Mouse (Mus musculus): ENCODE measurements at regions not wholly inside any gene's neighbourhood (a gene's known extent, or its start where the extent isn't known, plus 50 kb on each side); places are given as distances from the start of the nearest gene placed in this dataset.

GRCm38 (mm10) chr9:94023761-94024160 is 514.1 kb downstream of the 1190002N15Rik start:
- 60% methylated on average over 3 of the region's 3 CpGs for WGBS (ENCODE audit: insufficient replicate concordance)
- Histone ChIP-seq H3K27ac (ENCODE audit: low read depth, low read length) (no peak overlapping the region), H3K4me3 (ENCODE audit: low read depth, low read length) (no peak overlapping the region), H3K4me2 (no peak overlapping the region), H3K9ac (ENCODE audit: low read depth, low read length) (no peak overlapping the region), H3K9me3 (replicated peaks; ENCODE audit: control insufficient read depth, low read length) (no peaks in the 10 kb centered on the region), H3K36me3 (ENCODE audit: control insufficient read depth, insufficient read depth, low read length) (no peaks in the 10 kb centered on the region), H3K27me3 (ENCODE audit: control insufficient read depth, insufficient read depth, low read length) (no peaks in the 10 kb centered on the region), H3K4me1 (ENCODE audit: control insufficient read depth, insufficient read depth, low read length) (no peaks in the 10 kb centered on the region)
- no peak for ATAC-seq (replicated peaks; ENCODE audit: insufficient number of reproducible peaks, low FRiP score, low TSS enrichment)

GRCm38 (mm10) chr9:94021293-94021903 is 516.5 kb downstream of the 1190002N15Rik start:
- Histone ChIP-seq H3K4me3 (ENCODE audit: low read depth, low read length) (no peak overlapping the region), H3K27ac (ENCODE audit: low read depth, low read length) (no peak overlapping the region), H3K9me3 (replicated peaks; ENCODE audit: control insufficient read depth, low read length) (no peaks in the 10 kb centered on the region), H3K4me1 (ENCODE audit: control insufficient read depth, insufficient read depth, low read length) (no peaks in the 10 kb centered on the region), H3K4me2 (no peak overlapping the region), H3K27me3 (ENCODE audit: control insufficient read depth, insufficient read depth, low read length) (no peaks in the 10 kb centered on the region), H3K9ac (ENCODE audit: low read depth, low read length) (no peak overlapping the region), H3K36me3 (ENCODE audit: control insufficient read depth, insufficient read depth, low read length) (no peaks in the 10 kb centered on the region)
- 69% methylated on average over 1 of the region's 1 CpGs for WGBS (ENCODE audit: insufficient replicate concordance)
- no peak for ATAC-seq (replicated peaks; ENCODE audit: insufficient number of reproducible peaks, low FRiP score, low TSS enrichment)

DNA sequence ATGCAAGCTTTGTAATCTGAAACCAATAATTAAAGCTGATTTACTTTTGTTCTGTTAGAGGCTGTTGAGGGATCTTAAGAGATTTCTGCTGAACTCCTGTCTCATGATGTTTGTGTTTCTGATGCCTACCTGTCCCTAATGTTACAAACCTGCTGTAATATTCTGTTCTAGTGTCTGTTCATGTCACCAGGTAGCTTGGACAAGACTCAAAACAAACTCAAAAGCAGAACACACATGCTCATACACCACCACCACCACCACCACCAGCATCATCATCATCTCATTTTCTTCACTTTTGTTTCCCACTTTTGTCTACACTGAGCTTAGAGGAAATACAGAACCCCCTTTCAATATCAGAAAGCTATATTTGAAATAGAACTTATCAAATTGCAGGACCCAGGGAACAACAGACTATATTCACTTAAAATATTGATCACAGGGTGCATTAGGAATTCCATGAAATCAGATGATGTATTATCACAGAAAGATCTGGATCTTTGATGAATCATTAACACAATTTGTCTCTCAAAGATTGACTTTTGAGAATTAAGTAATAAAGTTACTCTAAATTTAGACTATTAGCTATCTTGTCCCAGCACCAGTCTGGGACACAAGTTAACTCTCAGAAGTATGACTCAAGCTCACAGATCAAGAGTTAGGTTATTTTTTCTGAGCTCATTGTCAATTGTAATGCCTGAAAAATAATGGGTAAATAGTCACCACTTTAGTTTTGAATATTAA is 521.0 kb downstream of the 1190002N15Rik start:
- Histone ChIP-seq H3K9me3 (replicated peaks; ENCODE audit: control insufficient read depth, low read length) (no peaks in the 10 kb centered on the region), H3K4me2 (no peak overlapping the region), H3K36me3 (ENCODE audit: control insufficient read depth, insufficient read depth, low read length) (no peaks in the 10 kb centered on the region), H3K27me3 (ENCODE audit: control insufficient read depth, insufficient read depth, low read length) (no peaks in the 10 kb centered on the region), H3K27ac (ENCODE audit: low read depth, low read length) (no peak overlapping the region), H3K4me1 (ENCODE audit: control insufficient read depth, insufficient read depth, low read length) (no peaks in the 10 kb centered on the region), H3K9ac (ENCODE audit: low read depth, low read length) (no peak overlapping the region), H3K4me3 (ENCODE audit: low read depth, low read length) (no peak overlapping the region)
- ATAC-seq (replicated peaks; ENCODE audit: insufficient number of reproducible peaks, low FRiP score, low TSS enrichment), result no peak

GRCm38 (mm10) chr9:93992216-93992615 is 545.7 kb downstream of the 1190002N15Rik start:
- 75% methylated on average over 3 of the region's 3 CpGs for WGBS (ENCODE audit: insufficient replicate concordance)
- Histone ChIP-seq H3K27me3 (ENCODE audit: control insufficient read depth, insufficient read depth, low read length) (no peaks in the 10 kb centered on the region), H3K4me1 (ENCODE audit: control insufficient read depth, insufficient read depth, low read length) (no peaks in the 10 kb centered on the region), H3K27ac (ENCODE audit: low read depth, low read length) (no peak overlapping the region), H3K9me3 (replicated peaks; ENCODE audit: control insufficient read depth, low read length) (no peaks in the 10 kb centered on the region), H3K4me3 (ENCODE audit: low read depth, low read length) (no peak overlapping the region), H3K9ac (ENCODE audit: low read depth, low read length) (no peak overlapping the region), H3K36me3 (ENCODE audit: control insufficient read depth, insufficient read depth, low read length) (no peaks in the 10 kb centered on the region), H3K4me2 (no peak overlapping the region)
- no peak for ATAC-seq (replicated peaks; ENCODE audit: insufficient number of reproducible peaks, low FRiP score, low TSS enrichment)

DNA sequence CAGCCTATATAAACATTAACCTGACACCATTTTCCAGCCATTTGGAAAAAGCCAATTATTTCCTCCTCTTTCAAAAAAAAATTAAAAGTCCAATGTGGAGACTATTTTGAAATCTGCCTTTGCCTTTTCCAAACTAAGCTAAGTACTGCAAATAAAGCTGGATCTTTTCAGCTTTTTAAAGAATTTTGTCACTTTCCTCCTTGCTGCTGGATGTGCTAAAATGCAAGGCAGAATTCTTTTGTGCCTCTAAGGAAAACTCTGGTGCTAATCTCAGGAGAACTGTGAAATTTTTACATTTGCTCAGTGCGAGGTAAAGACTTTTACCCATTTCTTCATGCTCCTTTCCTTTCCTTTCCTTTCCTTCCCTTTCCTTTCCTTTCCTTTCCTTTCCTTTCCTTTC is 546.7 kb downstream of the 1190002N15Rik start:
- no peaks in the 10 kb centered on the region for H3K4me1 ChIP-seq (ENCODE audit: control insufficient read depth, insufficient read depth, low read length)
- H3K36me3 ChIP-seq (ENCODE audit: control insufficient read depth, insufficient read depth, low read length), result no peaks in the 10 kb centered on the region
- H3K27ac ChIP-seq (ENCODE audit: low read depth, low read length), result no peak overlapping the region
- H3K4me2 ChIP-seq, result no peak overlapping the region
- H3K9me3 ChIP-seq (replicated peaks; ENCODE audit: control insufficient read depth, low read length), result no peaks in the 10 kb centered on the region
- 47% methylated on average over 1 of the region's 1 CpGs for WGBS (ENCODE audit: insufficient replicate concordance)
- no peak overlapping the region for H3K4me3 ChIP-seq (ENCODE audit: low read depth, low read length)
- H3K9ac ChIP-seq (ENCODE audit: low read depth, low read length), result no peak overlapping the region
- no peak for ATAC-seq (replicated peaks; ENCODE audit: insufficient number of reproducible peaks, low FRiP score, low TSS enrichment)
- H3K27me3 ChIP-seq (ENCODE audit: control insufficient read depth, insufficient read depth, low read length), result no peaks in the 10 kb centered on the region

GRCm38 (mm10) chr9:93981136-93981535 is 556.7 kb downstream of the 1190002N15Rik start:
- no peak overlapping the region for H3K4me3 ChIP-seq (ENCODE audit: low read depth, low read length)
- H3K4me2 ChIP-seq, result no peak overlapping the region
- no peak overlapping the region for H3K9ac ChIP-seq (ENCODE audit: low read depth, low read length)
- WGBS (ENCODE audit: insufficient replicate concordance), result 50% methylated on average over 2 of the region's 2 CpGs
- H3K36me3 ChIP-seq (ENCODE audit: control insufficient read depth, insufficient read depth, low read length), result no peaks in the 10 kb centered on the region
- H3K27ac ChIP-seq (ENCODE audit: low read depth, low read length), result no peak overlapping the region
- no peaks in the 10 kb centered on the region for H3K9me3 ChIP-seq (replicated peaks; ENCODE audit: control insufficient read depth, low read length)
- no peaks in the 10 kb centered on the region for H3K27me3 ChIP-seq (ENCODE audit: control insufficient read depth, insufficient read depth, low read length)
- ATAC-seq (replicated peaks; ENCODE audit: insufficient number of reproducible peaks, low FRiP score, low TSS enrichment), result no peak
- H3K4me1 ChIP-seq (ENCODE audit: control insufficient read depth, insufficient read depth, low read length), result no peaks in the 10 kb centered on the region

DNA sequence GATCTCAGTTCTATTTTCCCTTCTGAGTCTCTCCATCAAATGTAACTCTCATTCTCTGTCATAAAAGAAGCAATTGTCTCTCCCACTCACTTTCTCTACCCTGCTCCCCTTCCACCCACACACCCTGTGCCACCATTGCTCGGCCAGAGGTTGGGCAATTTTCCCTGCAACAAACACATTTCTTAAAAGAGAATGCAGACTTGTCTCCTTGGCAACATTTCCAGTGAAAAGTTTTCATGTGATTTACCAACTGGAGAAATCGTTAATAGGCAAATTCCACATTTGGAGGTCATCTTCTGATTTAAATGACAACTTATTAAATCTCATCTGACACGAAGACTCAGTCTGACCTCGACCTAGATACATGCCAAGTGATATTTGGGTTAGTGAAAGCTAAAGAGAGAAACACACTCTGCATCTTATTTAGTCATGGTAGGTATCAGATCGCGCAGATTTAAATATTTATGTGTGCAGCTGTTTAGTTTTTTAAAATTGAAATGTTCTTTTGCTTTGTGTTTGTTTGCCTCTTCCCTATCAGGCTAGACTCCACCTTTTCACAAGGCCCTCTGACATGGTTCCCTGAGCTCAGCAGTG is 568.1 kb downstream of the 1190002N15Rik start:
- Histone ChIP-seq H3K27ac (ENCODE audit: low read depth, low read length) (no peak overlapping the region), H3K9me3 (replicated peaks; ENCODE audit: control insufficient read depth, low read length) (no peaks in the 10 kb centered on the region), H3K9ac (ENCODE audit: low read depth, low read length) (no peak overlapping the region), H3K4me3 (ENCODE audit: low read depth, low read length) (no peak overlapping the region), H3K4me1 (ENCODE audit: control insufficient read depth, insufficient read depth, low read length) (no peaks in the 10 kb centered on the region), H3K36me3 (ENCODE audit: control insufficient read depth, insufficient read depth, low read length) (no peaks in the 10 kb centered on the region), H3K4me2 (no peak overlapping the region), H3K27me3 (ENCODE audit: control insufficient read depth, insufficient read depth, low read length) (no peaks in the 10 kb centered on the region)
- ATAC-seq (replicated peaks; ENCODE audit: insufficient number of reproducible peaks, low FRiP score, low TSS enrichment), result no peak
- 80% methylated on average over 6 of the region's 6 CpGs for WGBS (ENCODE audit: insufficient replicate concordance)

GRCm38 (mm10) chr9:93969118-93969517 is 568.8 kb downstream of the 1190002N15Rik start:
- ATAC-seq (replicated peaks; ENCODE audit: insufficient number of reproducible peaks, low FRiP score, low TSS enrichment), result no peak
- 87% methylated on average over 5 of the region's 5 CpGs for WGBS (ENCODE audit: insufficient replicate concordance)

More at GRCm38 (mm10) chr9:93969118-93969517, 568.8 kb downstream of the 1190002N15Rik start:
- H3K4me3 ChIP-seq (ENCODE audit: low read depth, low read length), result no peak overlapping the region
- no peaks in the 10 kb centered on the region for H3K36me3 ChIP-seq (ENCODE audit: control insufficient read depth, insufficient read depth, low read length)
- no peaks in the 10 kb centered on the region for H3K27me3 ChIP-seq (ENCODE audit: control insufficient read depth, insufficient read depth, low read length)
- H3K4me2 ChIP-seq, result no peak overlapping the region
- H3K9ac ChIP-seq (ENCODE audit: low read depth, low read length), result no peak overlapping the region
- H3K4me1 ChIP-seq (ENCODE audit: control insufficient read depth, insufficient read depth, low read length), result no peaks in the 10 kb centered on the region
- H3K27ac ChIP-seq (ENCODE audit: low read depth, low read length), result no peak overlapping the region
- no peaks in the 10 kb centered on the region for H3K9me3 ChIP-seq (replicated peaks; ENCODE audit: control insufficient read depth, low read length)

Data from heart, embryonic 11.5 days (tissue).